25 mouse cellular contexts compared by ENCODE assay signal in genomic region chr1:136951155-136951650, GRCm38 (mm10). TPM values are rescaled to one million over a fixed set of nuclear protein-coding genes. Genes with fewer than 3 reads are reported as not detected.
DNase-seq lines count a peak whose midpoint lies in the region; ATAC-seq lines count a peak whose summit lies in the region.
"Had no signal": no experiment of that assay in that cellular context is flagged by ENCODE, and none has a peak within 500 bp of the region (broad histone marks: within the 10 kb centered on the region; RNA-seq: fewer than 3 reads in every experiment).

No protein-coding gene starts in this region.

- H3K4me2 ChIP-seq in intestine, embryonic 14.5 days (ENCODE audit: low read length), result peak overlapping the region; percentile 73; the same call in 1 of the 2 replicates
- H3K4me2 ChIP-seq: forebrain, embryonic 13.5 days; hindbrain, embryonic 13.5 days had no signal

- 28% methylated on average over 3 of the region's 3 CpGs for WGBS in intestine, embryonic 14.5 days

- peaks cover 94% of the 10 kb centered on the region for H3K27me3 ChIP-seq in intestine, embryonic 14.5 days (replicated peaks; ENCODE audit: control insufficient read depth, insufficient read depth, low read length)

- no peak overlapping the region for H3K4me3 ChIP-seq in intestine, embryonic 14.5 days (ENCODE audit: low read depth, low read length)
- H3K4me3 ChIP-seq: forebrain, embryonic 13.5 days; hindbrain, embryonic 13.5 days had no signal

- H3K27ac ChIP-seq in intestine, embryonic 14.5 days (ENCODE audit: low read depth), result no peak overlapping the region
- H3K27ac ChIP-seq: embryonic facial prominence, embryonic 10.5 days; forebrain, embryonic 13.5 days; heart, embryonic 13.5 days; hindbrain, embryonic 13.5 days; hindbrain, postnatal 0 days had no signal

- H3K36me3 ChIP-seq in intestine, embryonic 14.5 days (ENCODE audit: control insufficient read depth, insufficient read depth, low read length), result no peaks in the 10 kb centered on the region
- H3K36me3 ChIP-seq: embryonic facial prominence, embryonic 10.5 days; G1E; heart, embryonic 13.5 days; hindbrain, embryonic 13.5 days had no signal

- no peak for ATAC-seq in intestine, embryonic 14.5 days (replicated peaks; ENCODE audit: low FRiP score, low TSS enrichment, low read depth)
- ATAC-seq: activated CD4-positive, CD25-positive, alpha-beta regulatory T cell, adult 4 months; CD4-positive, CD25-positive, alpha-beta regulatory T cell, adult 4 months; forebrain, embryonic 13.5 days; forebrain, postnatal 0 days; hindbrain, postnatal 0 days had no signal

- H3K9ac ChIP-seq in intestine, embryonic 14.5 days (ENCODE audit: low read length), result no peak overlapping the region
- H3K9ac ChIP-seq: forebrain, embryonic 13.5 days; forebrain, postnatal 0 days; heart, embryonic 13.5 days; hindbrain, embryonic 13.5 days had no signal

- peak; percentile 23 for DNase-seq in embryo, embryonic 10.5 days (ENCODE audit: low spot score)
- DNase-seq in embryo, embryonic 11 days, result no peak
- DNase-seq in ES-CJ7 (ENCODE audit: low read depth, low spot score), result peak; percentile 96
- no peak for DNase-seq in intestine, embryonic 14.5 days (ENCODE audit: low spot score)
- DNase-seq in yolk sac, embryonic 10.5 days (ENCODE audit: low spot score), result peak; percentile 73
- DNase-seq in retina, postnatal 1 day, result no peak
- DNase-seq in left cerebral cortex, adult 18-20 months (ENCODE audit: low spot score in 2 of 2), result no peak
- DNase-seq: adrenal gland, adult 2 months; adrenal gland, postnatal 36 days; B cell, adult 2 months; cerebellum, adult 2 months; cerebellum, postnatal 14 days; forebrain, postnatal 0 days; gastrocnemius, postnatal 14 days; kidney, adult 11 months had no signal

- peaks cover 6% of the 10 kb centered on the region; the same call in 1 of the 2 replicates for H3K4me1 ChIP-seq in intestine, embryonic 14.5 days (replicated peaks; ENCODE audit: control insufficient read depth, insufficient read depth, low read length)

- no peaks in the 10 kb centered on the region for H3K9me3 ChIP-seq in intestine, embryonic 14.5 days (ENCODE audit: control insufficient read depth, low read length)
- H3K9me3 ChIP-seq: embryonic facial prominence, embryonic 10.5 days; heart, embryonic 13.5 days; hindbrain, embryonic 13.5 days had no signal

RNA-seq across cellular contexts. Expression of gene Nr5a2, which starts 9.0 kb away (rescaled TPM):
- polyA plus RNA-seq in intestine, embryonic 14.5 days (2014; fragmentation: Nextera tagmentation; extraction: Ambion mirVana), result 7.3 and 10.0 TPM in 2 replicates
- total RNA-seq in left cerebral cortex, adult 18-20 months (2021), result under 1 TPM in 1 of 2 experiments, not detected in 1; 0.12 TPM
- total RNA-seq: hematopoietic stem cell, adult 5-6 weeks had no signal
- polyA plus RNA-seq: cortical plate, adult 2 months; G1E had no signal

Comparison
In these comparisons a context has a peak if more than half of its experiments do, and no peak if none do; other contexts are left out.
1. DNase-seq: peak in embryo, embryonic 10.5 days (single experiment), ES-CJ7 (single experiment) and yolk sac, embryonic 10.5 days (single experiment); none in embryo, embryonic 11 days (single experiment), intestine, embryonic 14.5 days (single experiment), retina, postnatal 1 day (single experiment) and left cerebral cortex, adult 18-20 months (0 of 2).